Mouse (Mus musculus): ENCODE results near the gene Atp13a5. TPM values are rescaled to one million over a fixed set of nuclear protein-coding genes. Genes with fewer than 3 reads are reported as not detected.
A peak's percentile ranks its signal among the peaks of the same experiment; 100 is the strongest.

The Atp13a5 gene
- 0.04 TPM in 1 of 2 replicates, not detected in the other for polyA plus RNA-seq (2016; fragmentation: Nextera tagmentation; extraction: Ambion mirVana)

DNA sequence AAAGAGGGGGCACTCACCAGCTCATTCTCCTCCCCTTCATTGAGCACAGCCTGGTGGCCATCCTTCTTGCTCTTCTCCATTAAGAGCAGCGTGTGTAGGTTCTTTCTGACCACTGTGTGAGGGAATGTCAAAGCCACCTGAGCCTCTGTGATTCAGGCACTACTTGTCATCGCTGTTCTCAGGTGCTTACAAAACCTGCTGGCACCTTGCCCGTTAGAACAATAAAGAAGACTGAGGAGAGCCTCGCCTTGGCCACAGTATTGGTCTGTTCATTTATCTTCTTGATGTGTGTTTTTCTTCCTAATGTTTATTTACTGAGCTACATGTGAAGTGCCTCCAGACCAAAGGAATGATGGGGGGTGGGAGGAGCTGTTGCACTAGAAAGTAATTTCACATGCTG, at the start of gene Atp13a5:
TSS of gene Atp13a5 (minus strand) at position 275 of the 400 bp plus-strand sequence.
- no peak for ATAC-seq (ENCODE audit: low FRiP score)
- no peak within 1 kb of the TSS for H3K27ac ChIP-seq
- no peaks in the 10 kb centered on the region for H3K27me3 ChIP-seq
- no peak within 1 kb of the TSS for H3K9ac ChIP-seq
- H3K9me3 ChIP-seq, result no peaks in the 10 kb centered on the region
- H3K4me3 ChIP-seq (replicated peaks), result no peak within 1 kb of the TSS
- H3K4me1 ChIP-seq, result no peaks in the 10 kb centered on the region
- WGBS, result 87% methylated on average over 4 of the region's 4 CpGs
- H3K36me3 ChIP-seq (replicated peaks), result no peaks in the 10 kb centered on the region
- no peak within 1 kb of the TSS for H3K4me2 ChIP-seq

DNA sequence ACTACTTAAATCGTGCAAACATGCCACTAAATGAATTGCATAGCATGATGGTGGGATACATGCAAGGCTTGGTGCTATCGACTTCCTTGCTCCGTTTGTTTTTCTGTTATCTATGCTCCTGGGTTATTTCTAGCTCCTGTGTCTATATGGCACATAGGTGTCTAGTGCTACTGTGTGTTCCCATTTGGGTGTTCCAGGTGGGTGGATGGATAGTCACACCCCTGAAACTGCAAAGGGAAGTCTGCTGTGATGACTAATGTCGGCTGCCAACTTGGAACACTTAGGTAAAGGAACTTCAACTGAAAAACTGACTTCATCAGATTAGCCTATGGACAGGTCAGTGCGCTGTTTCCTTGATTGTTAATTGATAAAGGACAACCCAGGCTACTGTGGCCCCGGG, 36.3 kb upstream of the Atp13a5 start:
- Histone ChIP-seq H3K9ac (no peak overlapping the region), H3K4me3 (replicated peaks) (no peak overlapping the region), H3K27ac (no peak overlapping the region), H3K9me3 (no peaks in the 10 kb centered on the region), H3K4me2 (no peak overlapping the region), H3K27me3 (no peaks in the 10 kb centered on the region), H3K4me1 (no peaks in the 10 kb centered on the region), H3K36me3 (replicated peaks) (no peaks in the 10 kb centered on the region)
- ATAC-seq (ENCODE audit: low FRiP score), result no peak
- WGBS, result 94% methylated on average over 6 of the region's 6 CpGs

DNA sequence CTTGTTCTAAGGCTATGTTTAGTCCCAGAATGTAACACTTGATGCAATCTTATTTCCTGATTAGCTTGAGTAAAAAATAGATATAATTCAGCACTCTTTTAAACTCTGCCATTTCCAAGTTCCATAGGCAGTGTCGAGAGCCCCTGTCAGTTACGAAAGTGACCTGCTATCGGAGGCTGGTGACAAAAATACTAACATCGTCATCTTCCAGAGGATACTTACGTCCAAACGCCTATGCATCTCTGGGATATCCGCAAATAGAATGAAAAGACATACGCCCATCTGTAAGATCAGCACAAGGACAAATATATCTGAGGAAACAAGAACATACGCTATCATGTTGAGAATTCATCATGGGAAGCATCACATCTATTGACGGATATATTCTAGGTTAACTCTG, 28.8 kb upstream of the Atp13a5 start:
- H3K27me3 ChIP-seq, result no peaks in the 10 kb centered on the region
- no peak overlapping the region for H3K27ac ChIP-seq
- H3K9ac ChIP-seq, result no peak overlapping the region
- H3K9me3 ChIP-seq, result no peaks in the 10 kb centered on the region
- no peak overlapping the region for H3K4me3 ChIP-seq (replicated peaks)
- no peak for ATAC-seq (ENCODE audit: low FRiP score)
- no peak overlapping the region for H3K4me2 ChIP-seq
- H3K36me3 ChIP-seq (replicated peaks), result no peaks in the 10 kb centered on the region
- no peaks in the 10 kb centered on the region for H3K4me1 ChIP-seq
- 93% methylated on average over 10 of the region's 10 CpGs for WGBS

DNA sequence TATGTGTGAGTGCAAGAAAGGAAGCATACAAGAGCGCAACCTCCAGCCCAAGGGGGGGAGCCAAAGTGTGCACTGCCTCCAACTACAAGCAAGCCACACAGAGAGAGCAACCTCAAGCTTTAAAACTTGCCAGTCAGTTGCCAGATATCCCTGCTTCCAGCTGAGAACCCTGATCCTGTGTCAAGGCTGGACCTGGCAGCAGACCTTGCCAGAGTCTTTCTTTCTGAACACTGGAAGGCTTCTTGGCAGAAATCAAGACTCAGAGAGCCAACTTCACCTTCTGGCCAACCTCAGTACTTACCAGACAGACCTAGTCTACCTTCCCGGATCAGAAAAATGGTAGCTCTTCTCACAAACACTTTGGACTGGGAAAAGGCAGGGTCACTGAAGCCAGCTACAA, 20.5 kb upstream of the Atp13a5 start:
- H3K36me3 ChIP-seq (replicated peaks), result no peaks in the 10 kb centered on the region
- no peak for ATAC-seq (ENCODE audit: low FRiP score)
- H3K4me2 ChIP-seq, result no peak overlapping the region
- no peak overlapping the region for H3K4me3 ChIP-seq (replicated peaks)
- H3K4me1 ChIP-seq, result no peaks in the 10 kb centered on the region
- no peak overlapping the region for H3K9ac ChIP-seq
- WGBS, result 93% methylated on average over 2 of the region's 2 CpGs
- H3K27me3 ChIP-seq, result no peaks in the 10 kb centered on the region
- H3K27ac ChIP-seq, result no peak overlapping the region
- H3K9me3 ChIP-seq, result no peaks in the 10 kb centered on the region

DNA sequence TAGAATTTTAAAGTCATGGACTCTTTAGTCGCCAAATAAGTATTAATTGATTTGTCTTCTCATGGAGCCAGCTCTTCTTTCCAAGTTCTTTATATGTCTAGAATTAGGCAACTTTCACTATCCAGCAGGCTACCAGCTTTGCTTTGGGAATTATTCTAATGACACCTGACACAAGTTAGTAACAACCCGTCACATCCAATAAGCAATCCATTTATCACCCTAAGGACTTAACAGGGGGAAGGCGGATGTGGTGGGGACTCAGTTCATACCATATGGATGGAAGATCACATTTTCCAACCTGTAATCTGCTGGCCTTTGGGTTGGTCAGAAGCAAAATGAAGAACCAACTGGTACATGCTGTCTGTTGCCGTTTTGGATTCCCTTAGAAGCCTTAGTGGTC, 6.2 kb upstream of the Atp13a5 start:
- no peak for ATAC-seq (ENCODE audit: low FRiP score)
- Histone ChIP-seq H3K9me3 (no peaks in the 10 kb centered on the region), H3K9ac (no peak overlapping the region), H3K4me2 (no peak overlapping the region), H3K36me3 (replicated peaks) (no peaks in the 10 kb centered on the region), H3K27me3 (no peaks in the 10 kb centered on the region), H3K4me3 (replicated peaks) (no peak overlapping the region), H3K4me1 (no peaks in the 10 kb centered on the region; the same call in 1 of the 2 replicates), H3K27ac (no peak overlapping the region)
- WGBS, result 94% methylated on average over 4 of the region's 4 CpGs

DNA sequence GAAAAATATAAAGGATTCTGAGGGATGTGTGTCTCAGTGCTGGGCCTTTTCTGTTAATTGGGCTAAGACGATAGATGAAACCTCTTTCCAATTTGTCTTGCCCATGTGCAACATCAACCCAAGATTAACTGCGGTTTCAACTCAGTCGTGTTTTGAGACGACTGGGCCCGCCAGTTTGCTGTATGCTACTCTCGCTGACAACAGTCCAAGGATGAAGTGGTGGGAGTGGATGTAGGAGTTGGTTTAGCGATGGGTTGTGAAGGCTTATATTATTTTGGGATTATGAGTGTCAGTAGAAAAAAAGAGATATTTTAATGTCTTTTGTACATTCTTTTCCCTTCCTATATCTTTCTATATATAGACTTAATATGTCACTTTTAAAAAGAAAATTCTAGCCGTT, 3.9 kb downstream of the Atp13a5 start:
- H3K4me1 ChIP-seq, result no peaks in the 10 kb centered on the region
- H3K4me2 ChIP-seq, result no peak overlapping the region
- no peak overlapping the region for H3K4me3 ChIP-seq (replicated peaks)
- 91% methylated on average over 8 of the region's 8 CpGs for WGBS
- ATAC-seq (ENCODE audit: low FRiP score), result no peak
- no peak overlapping the region for H3K9ac ChIP-seq
- H3K27me3 ChIP-seq, result no peaks in the 10 kb centered on the region
- H3K36me3 ChIP-seq (replicated peaks), result no peaks in the 10 kb centered on the region
- H3K27ac ChIP-seq, result no peak overlapping the region
- no peaks in the 10 kb centered on the region for H3K9me3 ChIP-seq

DNA sequence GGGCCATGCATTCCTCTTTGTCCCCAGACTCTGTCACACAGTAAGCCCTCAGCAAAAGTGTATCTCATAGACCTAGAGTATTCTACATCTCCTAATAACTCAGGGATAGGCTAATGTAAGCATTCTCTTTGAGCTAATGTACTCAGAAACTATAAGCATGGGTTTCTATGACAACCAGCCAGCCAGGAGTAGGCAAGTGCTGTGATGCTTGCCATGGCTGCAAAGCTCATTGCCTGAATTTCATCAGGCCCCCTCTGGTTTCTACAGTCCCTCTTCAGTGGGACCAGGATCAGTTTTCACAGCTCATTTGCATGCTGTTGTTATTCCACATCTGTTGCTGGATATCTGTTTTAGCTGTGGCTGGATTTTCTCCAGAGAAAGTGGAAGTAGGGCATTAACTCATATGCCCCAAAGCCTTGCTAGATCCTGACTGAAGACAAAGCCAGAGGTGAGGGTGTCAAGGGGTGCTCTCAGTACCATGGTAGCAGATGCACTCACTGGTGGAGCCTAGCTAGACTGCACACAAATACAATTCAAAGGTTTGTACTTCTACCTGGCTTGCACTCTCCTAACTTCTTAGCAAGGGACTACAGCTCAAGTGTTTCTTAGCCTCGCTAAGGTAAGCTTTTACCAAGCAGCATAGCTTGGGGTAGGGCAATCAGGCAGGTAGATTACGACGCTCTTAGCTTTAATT, 47.0 kb downstream of the Atp13a5 start:
- Histone ChIP-seq H3K27ac (no peak overlapping the region), H3K36me3 (replicated peaks) (no peaks in the 10 kb centered on the region), H3K27me3 (no peaks in the 10 kb centered on the region), H3K9me3 (no peaks in the 10 kb centered on the region), H3K4me2 (no peak overlapping the region), H3K4me1 (peaks cover 8% of the 10 kb centered on the region; the same call in 1 of the 2 replicates), H3K9ac (no peak overlapping the region), H3K4me3 (replicated peaks) (no peak overlapping the region)
- peak; percentile 41; the same call in 1 of the 2 replicates for ATAC-seq (ENCODE audit: low FRiP score)
- WGBS, result 62% methylated on average over 3 of the region's 3 CpGs

DNA sequence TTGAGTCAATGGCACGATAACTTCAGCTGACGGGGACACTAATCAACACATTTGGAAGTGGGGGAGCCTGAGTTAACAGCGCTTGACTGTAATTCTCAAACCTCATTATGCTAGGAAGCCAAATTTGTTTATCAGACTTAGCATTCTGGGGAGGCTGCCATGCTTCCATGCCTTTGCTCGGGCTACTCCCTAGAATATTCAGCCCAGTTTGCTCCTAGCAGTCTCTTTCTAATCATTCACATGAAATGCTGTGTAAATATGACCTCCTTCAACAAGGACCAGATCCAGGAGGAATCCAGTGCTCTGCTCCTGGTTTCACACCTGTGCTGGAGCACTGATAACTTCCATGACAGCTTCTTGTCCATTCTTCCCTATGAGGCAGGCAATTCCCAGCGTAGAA, 47.6 kb downstream of the Atp13a5 start:
- H3K4me2 ChIP-seq, result no peak overlapping the region
- H3K27me3 ChIP-seq, result no peaks in the 10 kb centered on the region
- H3K4me1 ChIP-seq, result peaks cover 8% of the 10 kb centered on the region; the same call in 1 of the 2 replicates
- WGBS, result 86% methylated on average over 5 of the region's 5 CpGs
- no peaks in the 10 kb centered on the region for H3K9me3 ChIP-seq
- no peaks in the 10 kb centered on the region for H3K36me3 ChIP-seq (replicated peaks)
- no peak overlapping the region for H3K27ac ChIP-seq
- H3K4me3 ChIP-seq (replicated peaks), result no peak overlapping the region
- H3K9ac ChIP-seq, result no peak overlapping the region
- no peak for ATAC-seq (ENCODE audit: low FRiP score)

DNA sequence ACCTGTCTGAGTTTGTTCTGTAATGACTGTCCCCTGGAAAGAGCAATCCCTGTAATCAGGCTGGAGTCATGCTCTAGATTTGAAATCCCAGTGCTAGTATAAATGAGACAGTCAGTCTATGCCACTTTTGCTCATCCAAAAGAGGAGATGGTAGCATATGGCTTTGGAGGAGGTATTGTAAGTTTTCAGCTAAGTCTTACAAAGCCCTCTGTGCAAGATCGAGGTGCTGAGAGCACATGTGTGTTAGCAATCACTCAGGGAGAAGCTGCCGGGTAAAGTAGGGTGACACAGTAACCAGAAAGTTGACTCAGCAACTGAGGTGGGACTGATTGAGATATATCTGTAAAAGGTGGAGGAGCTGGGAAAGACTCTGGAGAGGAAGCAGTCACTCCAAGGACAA, 49.3 kb downstream of the Atp13a5 start:
- H3K36me3 ChIP-seq (replicated peaks), result no peaks in the 10 kb centered on the region
- no peaks in the 10 kb centered on the region for H3K9me3 ChIP-seq
- ATAC-seq (ENCODE audit: low FRiP score), result no peak
- H3K27ac ChIP-seq, result no peak overlapping the region
- H3K27me3 ChIP-seq, result no peaks in the 10 kb centered on the region
- peaks cover 11% of the 10 kb centered on the region; the same call in 1 of the 2 replicates for H3K4me1 ChIP-seq
- no peak overlapping the region for H3K9ac ChIP-seq
- WGBS, result 91% methylated on average over 2 of the region's 2 CpGs
- no peak overlapping the region for H3K4me2 ChIP-seq
- no peak overlapping the region for H3K4me3 ChIP-seq (replicated peaks)

DNA sequence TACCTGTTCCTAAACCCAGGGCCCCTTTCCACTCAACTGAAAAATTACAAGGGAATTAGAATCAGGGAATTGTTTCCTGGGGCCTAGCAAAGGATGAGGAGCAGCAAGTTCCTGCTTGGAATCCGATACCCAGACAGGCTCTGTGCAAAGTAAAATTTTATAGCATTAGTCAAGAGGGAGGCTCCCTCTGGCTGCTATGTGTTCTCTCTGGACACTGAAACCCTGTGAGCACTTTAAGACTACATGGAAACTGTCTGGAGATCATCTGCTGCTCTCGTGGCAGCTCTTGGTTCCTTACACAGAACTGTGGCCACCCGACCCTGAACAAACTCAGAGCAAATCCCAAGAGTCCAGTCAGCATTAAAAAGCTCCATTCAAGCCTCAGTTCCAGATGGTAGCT, 50.6 kb downstream of the Atp13a5 start:
- no peaks in the 10 kb centered on the region for H3K9me3 ChIP-seq
- 71% methylated on average over 3 of the region's 3 CpGs for WGBS
- H3K36me3 ChIP-seq (replicated peaks), result no peaks in the 10 kb centered on the region
- ATAC-seq (ENCODE audit: low FRiP score), result no peak
- H3K9ac ChIP-seq, result no peak overlapping the region
- no peak overlapping the region for H3K27ac ChIP-seq
- H3K27me3 ChIP-seq, result no peaks in the 10 kb centered on the region
- peaks cover 11% of the 10 kb centered on the region; the same call in 1 of the 2 replicates for H3K4me1 ChIP-seq
- H3K4me2 ChIP-seq, result no peak overlapping the region
- H3K4me3 ChIP-seq (replicated peaks), result no peak overlapping the region

DNA sequence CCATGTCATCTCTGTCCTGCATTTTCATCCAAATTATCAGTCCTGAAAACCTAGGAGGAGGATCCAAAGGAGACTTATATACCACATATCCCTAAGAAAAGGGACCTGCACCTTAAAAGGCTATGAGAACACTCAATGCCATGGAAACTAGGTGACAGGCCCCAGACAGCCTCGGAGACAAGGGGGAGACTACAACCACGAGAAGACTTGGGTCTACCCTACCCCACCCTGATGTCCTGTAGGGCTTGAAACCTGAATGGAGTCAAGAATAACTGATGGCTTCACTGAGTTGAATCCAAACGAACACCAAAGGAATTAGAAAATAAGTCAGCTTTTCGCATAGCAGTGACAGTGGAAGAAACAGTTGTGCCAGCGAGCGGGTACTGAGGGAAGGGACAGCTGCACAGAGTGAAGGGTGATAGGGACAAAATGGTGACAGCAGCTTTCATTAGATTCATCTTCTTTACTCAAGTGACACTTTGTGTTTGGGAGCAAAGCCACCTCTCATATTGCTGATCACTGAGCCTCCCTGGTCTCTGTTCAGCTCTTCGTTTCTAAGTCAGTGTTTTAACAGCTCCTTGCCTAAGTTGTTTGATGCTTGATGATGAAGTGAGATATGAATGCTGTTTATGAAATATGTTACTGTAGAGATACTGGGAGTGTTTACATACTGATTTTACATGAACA, 53.2 kb downstream of the Atp13a5 start:
- no peak overlapping the region for H3K4me3 ChIP-seq (replicated peaks)
- no peak overlapping the region for H3K9ac ChIP-seq
- H3K9me3 ChIP-seq, result no peaks in the 10 kb centered on the region
- WGBS, result 86% methylated on average over 7 of the region's 7 CpGs
- H3K27ac ChIP-seq, result no peak overlapping the region
- 0 out of 2 replicates have a peak, but pooled peaks cover 3% of the 10 kb centered on the region for H3K4me1 ChIP-seq
- ATAC-seq (ENCODE audit: low FRiP score), result no peak
- H3K36me3 ChIP-seq (replicated peaks), result no peaks in the 10 kb centered on the region
- H3K27me3 ChIP-seq, result no peaks in the 10 kb centered on the region
- H3K4me2 ChIP-seq, result no peak overlapping the region

DNA sequence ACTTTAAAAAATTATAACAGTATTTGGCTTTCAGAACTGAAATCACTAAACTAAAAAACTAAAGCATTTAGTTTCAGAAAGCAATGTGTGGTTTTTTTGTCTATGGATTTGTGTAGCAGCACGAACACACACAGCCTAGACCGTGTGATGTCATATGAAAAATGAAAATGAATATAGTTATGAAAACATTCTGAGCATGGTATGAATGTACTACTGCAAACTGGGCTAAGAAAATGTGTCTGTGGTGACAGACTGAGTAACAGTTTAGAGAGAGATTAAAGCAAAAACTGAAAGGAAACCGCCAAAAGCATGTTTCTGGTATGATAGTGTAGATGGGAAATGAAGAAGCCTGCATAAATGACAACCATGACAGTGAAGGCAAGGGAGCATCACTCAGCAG, 57.8 kb downstream of the Atp13a5 start:
- no peak overlapping the region for H3K27ac ChIP-seq
- no peak overlapping the region for H3K4me3 ChIP-seq (replicated peaks)
- no peaks in the 10 kb centered on the region for H3K36me3 ChIP-seq (replicated peaks)
- no peaks in the 10 kb centered on the region for H3K27me3 ChIP-seq
- H3K4me2 ChIP-seq, result no peak overlapping the region
- WGBS, result 91% methylated on average over 3 of the region's 3 CpGs
- H3K9me3 ChIP-seq, result no peaks in the 10 kb centered on the region
- H3K9ac ChIP-seq, result no peak overlapping the region
- 0 out of 2 replicates have a peak, but pooled peaks cover 3% of the 10 kb centered on the region for H3K4me1 ChIP-seq
- no peak for ATAC-seq (ENCODE audit: low FRiP score)

DNA sequence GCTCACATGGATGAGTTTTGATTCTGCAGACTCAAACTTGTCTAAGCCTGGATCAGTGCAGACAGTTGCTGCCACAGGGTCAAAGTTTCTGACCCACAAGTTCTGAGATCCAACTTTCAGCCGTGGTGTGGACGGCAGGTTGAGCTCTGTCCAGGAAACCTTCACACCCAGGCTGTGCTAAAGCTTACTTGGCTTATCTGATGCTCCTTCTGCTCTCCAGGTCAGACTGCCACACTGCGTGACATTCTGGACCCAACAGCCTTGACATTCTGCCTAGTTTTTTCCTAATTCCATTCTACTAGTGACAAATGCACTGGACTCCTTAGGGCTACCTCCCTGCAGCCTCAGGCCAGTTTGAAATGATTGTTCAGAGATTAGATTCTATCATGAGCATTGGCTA, 63.1 kb downstream of the Atp13a5 start:
- H3K36me3 ChIP-seq (replicated peaks), result no peaks in the 10 kb centered on the region
- ATAC-seq (ENCODE audit: low FRiP score), result no peak
- no peaks in the 10 kb centered on the region for H3K9me3 ChIP-seq
- no peak overlapping the region for H3K4me2 ChIP-seq
- no peaks in the 10 kb centered on the region for H3K4me1 ChIP-seq
- WGBS, result 89% methylated on average over 3 of the region's 3 CpGs
- H3K27ac ChIP-seq, result no peak overlapping the region
- no peak overlapping the region for H3K4me3 ChIP-seq (replicated peaks)
- no peak overlapping the region for H3K9ac ChIP-seq
- no peaks in the 10 kb centered on the region for H3K27me3 ChIP-seq

Measured in forebrain, embryonic 12.5 days (tissue).